Mouse (Mus musculus): ENCODE measurements around the gene Cenpx. TPM values are rescaled to one million over a fixed set of nuclear protein-coding genes. Genes with fewer than 3 reads are reported as not detected.

Gene Cenpx
- polyA plus RNA-seq, 1 experiment from 2014 or later, result 81.0 TPM

DNA sequence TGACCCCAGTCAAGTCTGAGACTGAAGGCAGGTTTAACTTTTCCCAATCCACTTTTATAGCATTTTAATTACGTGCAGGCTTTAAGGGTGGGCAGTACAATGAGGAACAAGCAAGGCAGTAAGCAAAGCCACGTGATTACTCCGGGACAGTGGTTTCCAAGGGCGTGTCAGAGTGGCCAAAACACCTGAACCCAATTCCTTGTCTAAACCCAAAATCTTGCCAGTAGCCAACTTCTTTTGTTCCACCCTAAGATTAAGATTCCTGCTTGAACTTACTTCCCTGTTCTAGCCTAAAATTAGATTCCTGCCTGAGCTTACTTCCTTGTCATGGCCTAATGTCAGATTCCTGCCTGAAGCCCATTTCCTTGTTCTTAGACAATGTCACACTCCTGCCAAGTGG, 34.4 kb upstream of the Cenpx start:
- 54% methylated on average over 4 of the region's 4 CpGs for WGBS (ENCODE audit: insufficient replicate concordance)
- H3K9me3 ChIP-seq (ENCODE audit: low read length), result no peaks in the 10 kb centered on the region
- no peak for DNase-seq
- no peak overlapping the region for H3K27ac ChIP-seq (ENCODE audit: low read depth)
- H3K4me2 ChIP-seq (ENCODE audit: low read depth, low read length), result no peak overlapping the region
- no peak overlapping the region for H3K4me3 ChIP-seq (ENCODE audit: low read depth, low read length)
- H3K27me3 ChIP-seq (ENCODE audit: insufficient read depth, low read length), result no peaks in the 10 kb centered on the region
- H3K9ac ChIP-seq (replicated peaks), result no peak overlapping the region
- H3K36me3 ChIP-seq (replicated peaks; ENCODE audit: insufficient read depth, low read length), result no peaks in the 10 kb centered on the region
- no peak for ATAC-seq
- no peaks in the 10 kb centered on the region for H3K4me1 ChIP-seq (ENCODE audit: insufficient read depth)
- TF ChIP-seq EP300 (IDR thresholded peaks at IDR 0.05; ENCODE audit: low read depth) (no peak), CTCF (IDR thresholded peaks at IDR 0.05; ENCODE audit: low read depth) (no peak)

DNA sequence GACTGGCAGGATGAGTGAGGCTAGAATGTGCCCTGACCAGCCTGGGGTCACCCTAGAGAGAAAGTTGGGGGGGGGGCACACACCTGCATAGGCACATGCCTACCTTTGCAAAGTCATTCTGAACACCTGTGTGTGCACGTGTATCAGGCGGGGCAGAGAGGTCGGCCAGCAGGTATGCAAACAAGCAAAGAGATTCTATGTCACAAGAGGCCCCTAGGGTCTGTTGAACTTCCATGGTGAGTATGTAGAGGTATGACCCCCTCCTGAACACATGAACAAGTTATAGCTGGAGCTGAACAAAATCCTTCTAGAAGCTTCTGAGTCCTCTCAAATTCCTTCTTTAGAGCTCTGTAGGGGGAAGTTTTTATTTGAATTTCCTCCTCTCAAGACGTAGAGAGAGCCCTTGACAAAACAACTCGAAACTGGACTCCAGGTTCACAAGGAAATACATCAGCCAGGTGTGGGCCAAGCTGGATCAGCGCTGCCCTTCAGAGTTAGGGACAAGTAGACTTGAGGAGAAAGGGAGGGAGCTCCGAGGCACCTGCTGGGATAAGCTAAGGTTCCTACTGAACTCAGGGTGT, 30.7 kb upstream of the Cenpx start:
- Histone ChIP-seq H3K27me3 (ENCODE audit: insufficient read depth, low read length) (no peaks in the 10 kb centered on the region), H3K36me3 (replicated peaks; ENCODE audit: insufficient read depth, low read length) (no peaks in the 10 kb centered on the region), H3K9me3 (ENCODE audit: low read length) (no peaks in the 10 kb centered on the region), H3K4me1 (ENCODE audit: insufficient read depth) (no peaks in the 10 kb centered on the region), H3K27ac (ENCODE audit: low read depth) (no peak overlapping the region), H3K4me2 (ENCODE audit: low read depth, low read length) (no peak overlapping the region), H3K9ac (replicated peaks) (no peak overlapping the region), H3K4me3 (ENCODE audit: low read depth, low read length) (no peak overlapping the region)
- DNase-seq (no peak), ATAC-seq (no peak)
- WGBS (ENCODE audit: insufficient replicate concordance), result 66% methylated on average over 7 of the region's 7 CpGs
- TF ChIP-seq CTCF (IDR thresholded peaks at IDR 0.05; ENCODE audit: low read depth), result no peak
- TF ChIP-seq EP300 (IDR thresholded peaks at IDR 0.05; ENCODE audit: low read depth), result no peak

DNA sequence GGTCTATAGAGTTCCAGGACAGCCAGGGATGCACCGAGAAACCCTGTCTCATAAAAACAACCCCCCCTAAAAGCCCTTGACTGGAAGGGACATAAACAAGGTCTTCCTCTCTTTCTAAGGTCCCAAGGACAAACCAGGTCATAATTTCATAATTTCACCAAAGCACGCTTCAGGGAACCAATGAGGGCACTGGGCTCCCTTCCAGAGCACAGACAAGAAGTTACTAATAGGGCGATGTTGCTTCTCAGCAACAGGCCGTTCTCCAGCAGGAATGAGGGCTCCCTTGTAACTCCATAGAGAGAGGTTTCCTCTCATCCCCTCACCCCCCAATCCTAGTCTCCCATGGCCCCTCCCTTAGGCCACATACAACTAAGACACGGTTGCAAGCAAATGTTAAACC, 27.4 kb upstream of the Cenpx start:
- no peak overlapping the region for H3K27ac ChIP-seq (ENCODE audit: low read depth)
- no peak overlapping the region for H3K9ac ChIP-seq (replicated peaks)
- ATAC-seq (no peak), DNase-seq (no peak)
- TF ChIP-seq CTCF (IDR thresholded peaks at IDR 0.05; ENCODE audit: low read depth) (no peak), EP300 (IDR thresholded peaks at IDR 0.05; ENCODE audit: low read depth) (no peak)
- H3K27me3 ChIP-seq (ENCODE audit: insufficient read depth, low read length), result no peaks in the 10 kb centered on the region
- WGBS (ENCODE audit: insufficient replicate concordance), result 90% methylated on average over 5 of the region's 5 CpGs
- H3K36me3 ChIP-seq (replicated peaks; ENCODE audit: insufficient read depth, low read length), result no peaks in the 10 kb centered on the region
- no peak overlapping the region for H3K4me2 ChIP-seq (ENCODE audit: low read depth, low read length)
- H3K4me1 ChIP-seq (ENCODE audit: insufficient read depth), result no peaks in the 10 kb centered on the region
- H3K9me3 ChIP-seq (ENCODE audit: low read length), result no peaks in the 10 kb centered on the region
- H3K4me3 ChIP-seq (ENCODE audit: low read depth, low read length), result no peak overlapping the region

DNA sequence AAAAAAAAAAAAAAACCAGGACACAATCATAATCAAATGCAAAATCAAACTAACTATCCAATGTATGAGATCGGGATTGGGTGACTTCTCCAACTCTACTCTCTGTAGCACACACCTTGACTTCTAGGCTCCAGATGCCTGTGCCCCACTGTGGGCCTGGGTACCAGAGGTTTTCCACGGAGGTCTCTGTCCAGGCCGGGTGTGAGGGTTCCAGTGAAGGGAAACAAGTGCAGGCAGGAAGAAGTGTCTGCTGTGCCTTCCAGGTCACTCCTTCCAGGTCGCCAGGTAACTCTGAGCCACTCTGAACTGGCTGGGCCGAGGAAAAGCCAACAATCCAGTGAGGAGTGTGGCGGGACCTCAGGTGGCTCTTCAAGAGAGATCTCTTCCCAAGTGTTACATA, 22.9 kb upstream of the Cenpx start:
- no peak overlapping the region for H3K9ac ChIP-seq (replicated peaks)
- DNase-seq, result no peak
- H3K4me3 ChIP-seq (ENCODE audit: low read depth, low read length), result no peak overlapping the region
- no peaks in the 10 kb centered on the region for H3K4me1 ChIP-seq (ENCODE audit: insufficient read depth)
- WGBS (ENCODE audit: insufficient replicate concordance), result 65% methylated on average over 6 of the region's 6 CpGs
- no peak for ATAC-seq
- H3K27ac ChIP-seq (ENCODE audit: low read depth), result no peak overlapping the region
- TF ChIP-seq EP300 (IDR thresholded peaks at IDR 0.05; ENCODE audit: low read depth) (no peak), CTCF (IDR thresholded peaks at IDR 0.05; ENCODE audit: low read depth) (no peak)
- H3K9me3 ChIP-seq (ENCODE audit: low read length), result no peaks in the 10 kb centered on the region
- no peak overlapping the region for H3K4me2 ChIP-seq (ENCODE audit: low read depth, low read length)
- H3K36me3 ChIP-seq (replicated peaks; ENCODE audit: insufficient read depth, low read length), result no peaks in the 10 kb centered on the region
- 0 out of 2 replicates have a peak, but pooled peaks cover 3% of the 10 kb centered on the region for H3K27me3 ChIP-seq (ENCODE audit: insufficient read depth, low read length)

DNA sequence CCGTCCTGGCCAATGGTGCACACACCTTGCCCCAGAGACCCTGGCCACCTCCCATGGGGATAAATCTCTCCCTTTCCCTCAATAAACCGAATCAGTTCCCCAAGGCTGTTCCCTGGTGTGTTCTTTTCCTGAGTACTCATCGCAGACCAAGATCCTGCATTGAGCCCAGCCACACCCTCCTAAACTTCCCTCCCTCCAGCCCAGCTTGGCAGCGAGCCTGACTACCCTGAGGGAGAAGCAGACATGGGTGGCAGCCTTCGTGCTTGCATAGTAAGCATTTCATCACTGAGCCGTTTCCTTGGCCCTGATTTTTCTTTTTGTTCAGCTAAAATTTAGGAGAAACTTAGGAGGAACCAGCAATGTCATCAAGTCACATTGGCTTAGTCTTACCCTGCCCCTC, 20.0 kb upstream of the Cenpx start:
- H3K4me2 ChIP-seq (ENCODE audit: low read depth, low read length), result no peak overlapping the region
- TF ChIP-seq CTCF (IDR thresholded peaks at IDR 0.05; ENCODE audit: low read depth) (no peak), EP300 (IDR thresholded peaks at IDR 0.05; ENCODE audit: low read depth) (no peak)
- no peaks in the 10 kb centered on the region for H3K36me3 ChIP-seq (replicated peaks; ENCODE audit: insufficient read depth, low read length)
- H3K27ac ChIP-seq (ENCODE audit: low read depth), result no peak overlapping the region
- ATAC-seq (no peak), DNase-seq (no peak)
- 45% methylated on average over 6 of the region's 6 CpGs for WGBS (ENCODE audit: insufficient replicate concordance)
- H3K9me3 ChIP-seq (ENCODE audit: low read length), result no peaks in the 10 kb centered on the region
- no peak overlapping the region for H3K9ac ChIP-seq (replicated peaks)
- peaks cover 2% of the 10 kb centered on the region; the same call in 1 of the 2 replicates for H3K4me1 ChIP-seq (ENCODE audit: insufficient read depth)
- 0 out of 2 replicates have a peak, but pooled peaks cover 8% of the 10 kb centered on the region for H3K27me3 ChIP-seq (ENCODE audit: insufficient read depth, low read length)
- H3K4me3 ChIP-seq (ENCODE audit: low read depth, low read length), result no peak overlapping the region

DNA sequence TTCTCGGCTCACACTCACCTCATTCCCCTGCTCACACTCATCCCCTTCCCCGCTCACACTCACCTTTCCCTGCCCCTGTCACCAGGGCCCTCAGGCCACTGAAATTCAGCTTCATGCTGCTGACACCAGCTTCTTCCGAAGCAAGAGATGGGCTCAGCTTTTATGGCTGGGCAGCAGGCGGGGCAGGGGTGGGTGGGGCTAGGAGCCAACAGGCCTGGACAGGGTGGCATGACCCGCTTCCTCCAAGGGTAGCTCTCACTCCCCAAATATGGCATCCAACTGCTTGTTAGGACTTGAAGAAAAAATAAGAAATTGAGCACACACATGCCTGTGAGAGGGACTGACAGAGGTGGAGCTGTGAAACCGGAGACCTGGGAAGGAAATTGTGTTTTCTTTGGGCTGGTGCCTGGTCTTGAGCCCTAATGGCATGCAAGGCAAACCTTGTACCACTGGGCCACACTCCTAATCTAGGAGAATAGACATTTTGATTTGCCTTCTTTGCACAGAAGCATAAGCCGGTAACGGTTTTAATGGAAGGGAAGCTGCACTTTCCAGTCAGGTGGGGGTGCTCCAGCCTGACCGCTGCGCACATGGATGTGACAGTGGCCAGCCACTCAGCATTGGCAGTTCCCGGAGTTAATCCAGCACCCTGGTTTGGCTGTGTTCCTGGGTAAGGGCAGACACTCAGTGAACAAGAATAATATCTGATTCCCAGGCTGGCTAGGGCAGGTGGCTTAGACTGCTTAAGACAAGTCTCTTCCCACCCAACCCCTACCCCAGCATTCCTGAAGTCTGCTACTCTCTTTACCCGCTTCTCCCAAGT, 18.5 kb upstream of the Cenpx start, which contains the start of gene Cbr2:
Cbr2 (minus strand) TSS at position 257 of the 823 bp plus-strand sequence.
- ATAC-seq (no peak), DNase-seq (no peak)
- Histone ChIP-seq H3K9me3 (ENCODE audit: low read length) (no peaks in the 10 kb centered on the region), H3K4me1 (ENCODE audit: insufficient read depth) (peaks cover 2% of the 10 kb centered on the region; the same call in 1 of the 2 replicates), H3K36me3 (replicated peaks; ENCODE audit: insufficient read depth, low read length) (no peaks in the 10 kb centered on the region), H3K9ac (replicated peaks) (no peak within 1 kb of the TSS), H3K4me3 (ENCODE audit: low read depth, low read length) (no peak within 1 kb of the TSS), H3K27ac (ENCODE audit: low read depth) (no peak within 1 kb of the TSS), H3K4me2 (ENCODE audit: low read depth, low read length) (no peak within 1 kb of the TSS), H3K27me3 (ENCODE audit: insufficient read depth, low read length) (0 out of 2 replicates have a peak, but pooled peaks cover 8% of the 10 kb centered on the region)
- WGBS (ENCODE audit: insufficient replicate concordance), result 68% methylated on average over 12 of the region's 12 CpGs
- TF ChIP-seq EP300 (IDR thresholded peaks at IDR 0.05; ENCODE audit: low read depth) (no peak), CTCF (IDR thresholded peaks at IDR 0.05; ENCODE audit: low read depth) (no peak)
